Mouse (Mus musculus): Measurements from ENCODE around the gene Twistnb.

DNA sequence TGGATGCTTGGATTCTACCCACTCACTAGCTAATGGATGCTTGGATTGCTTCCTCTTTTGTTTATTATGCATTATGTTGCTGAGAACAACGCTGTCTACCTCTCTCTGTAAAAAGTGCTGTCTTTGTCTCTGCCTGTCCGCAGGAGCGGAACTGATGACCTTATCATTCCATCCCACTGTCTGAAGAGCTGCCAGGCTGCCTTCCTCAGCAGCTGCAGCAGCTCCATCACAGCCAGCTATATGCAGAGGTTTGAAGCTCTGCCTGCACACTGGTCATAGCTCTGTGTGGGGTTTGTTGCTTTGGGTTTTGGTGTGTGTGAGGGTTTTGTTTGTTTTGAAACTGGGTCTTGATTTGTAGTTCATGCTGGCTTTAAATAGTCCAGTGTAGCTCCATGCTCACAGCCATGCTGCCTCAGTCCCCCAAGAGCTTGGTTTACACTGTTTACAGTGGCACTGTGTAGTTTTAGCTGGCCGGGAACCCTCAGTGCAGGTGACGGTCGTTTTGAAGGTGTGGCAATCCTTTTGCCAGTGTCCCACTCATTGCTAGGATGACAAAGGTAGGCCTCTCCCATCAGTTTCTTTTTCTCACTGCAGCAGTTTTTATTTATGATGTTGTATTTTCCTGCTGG, 23.9 kb upstream of the Twistnb start:
- TF ChIP-seq USF1 (IDR thresholded peaks at IDR 0.05; ENCODE audit: low read depth) (no peak), POLR2AphosphoS2 (IDR thresholded peaks at IDR 0.05; ENCODE audit: insufficient read length, low read depth) (no peak), POLR2A (IDR thresholded peaks at IDR 0.05; ENCODE audit: insufficient read length, low read depth) (no peak), TCF3 (IDR thresholded peaks at IDR 0.05; ENCODE audit: insufficient read length, low read depth) (no peak), MYOG (IDR thresholded peaks at IDR 0.05; ENCODE audit: control insufficient read depth in 1 of 3, insufficient read depth in 1 of 3, insufficient read length in 2 of 3, low read depth in 2 of 3) (no peak), TCF12 (IDR thresholded peaks at IDR 0.05; ENCODE audit: insufficient read depth, poor library complexity, severe bottlenecking) (no peak), REST (IDR thresholded peaks at IDR 0.05; ENCODE audit: insufficient read depth, insufficient read length) (no peak), SRF (IDR thresholded peaks at IDR 0.05; ENCODE audit: control insufficient read depth, insufficient read length, low read depth) (no peak), MYOD1 (IDR thresholded peaks at IDR 0.05; ENCODE audit: control insufficient read depth in 1 of 3, insufficient read length in 2 of 3, low read depth in 2 of 3) (no peak), E2F4 (IDR thresholded peaks at IDR 0.05; ENCODE audit: insufficient read depth) (no peak)

Measured in myocyte (in vitro differentiated cells).